24 mouse cellular contexts compared by ENCODE assay signal in genomic region chr1:181035015-181035778, GRCm38 (mm10). TPM values are rescaled to one million over a fixed set of nuclear protein-coding genes. Genes with fewer than 3 reads are reported as not detected.
DNase-seq lines count a peak whose midpoint lies in the region; ATAC-seq and TF ChIP-seq lines count a peak whose summit lies in the region.
"Not testable (repeated sequence)": the region's sequence is repeated elsewhere in the genome, so short reads cannot be mapped to it uniquely, and the experiment has no call there.
"Had no signal": no experiment of that assay in that cellular context is flagged by ENCODE, and none has a peak within 500 bp of the region (broad histone marks: within the 10 kb centered on the region; RNA-seq: fewer than 3 reads in every experiment).

No protein-coding gene starts in this region.

- H3K4me2 ChIP-seq in intestine, postnatal 0 days (replicated peaks; ENCODE audit: low read depth); liver, embryonic 12.5 days; liver, embryonic 16.5 days (ENCODE audit: low read depth, low read length); stomach, postnatal 0 days (replicated peaks; ENCODE audit: low read depth): not testable (repeated sequence)

- not testable (repeated sequence) for H3K4me1 ChIP-seq in forebrain, embryonic 10.5 days; intestine, postnatal 0 days (replicated peaks; ENCODE audit: control insufficient read depth, insufficient read depth, low read length); liver, embryonic 12.5 days; liver, embryonic 16.5 days (ENCODE audit: control insufficient read depth, low read depth, low read length); stomach, postnatal 0 days (replicated peaks; ENCODE audit: control insufficient read depth, insufficient read depth)

- TF ChIP-seq EP300 in stomach, postnatal 0 days (optimal IDR thresholded peaks at IDR 0.05), result not testable (repeated sequence)

- 80% methylated on average over 5 of the region's 5 CpGs for WGBS in forebrain, embryonic 10.5 days
- 75% methylated on average over 5 of the region's 5 CpGs for WGBS in intestine, postnatal 0 days
- 69% methylated on average over 5 of the region's 5 CpGs for WGBS in liver, embryonic 12.5 days (ENCODE audit: insufficient replicate concordance)
- WGBS in liver, embryonic 16.5 days (ENCODE audit: insufficient replicate concordance), result 56% methylated on average over 5 of the region's 5 CpGs
- WGBS in stomach, postnatal 0 days, result 74% methylated on average over 4 of the region's 5 CpGs

- peak; percentile 66 for DNase-seq in ZHBTc4 (ENCODE audit: low read depth, low spot score)
- peak; percentile 0 for DNase-seq in forebrain, embryonic 10.5 days (ENCODE audit: extremely low spot score, low spot score)
- not testable (repeated sequence) for DNase-seq in stomach, postnatal 0 days (ENCODE audit: low spot score)

- not testable (repeated sequence) for H3K4me3 ChIP-seq in forebrain, embryonic 10.5 days; intestine, postnatal 0 days (ENCODE audit: low read depth, low read length); liver, embryonic 12.5 days; liver, embryonic 16.5 days (ENCODE audit: low read depth, low read length); stomach, postnatal 0 days (ENCODE audit: low read depth, low read length)

- peak; percentile 84 for ATAC-seq in intestine, postnatal 0 days
- ATAC-seq in liver, embryonic 12.5 days, result peak; percentile 82
- ATAC-seq in liver, embryonic 16.5 days (ENCODE audit: low read depth), result peak; percentile 91
- peak; percentile 64 for ATAC-seq in megakaryocyte-erythroid progenitor cell, adult 5-6 weeks (replicated peaks; ENCODE audit: low FRiP score, low TSS enrichment, poor library complexity, severe bottlenecking)
- peak; percentile 97 for ATAC-seq in stomach, postnatal 0 days (ENCODE audit: low FRiP score, low TSS enrichment)

- H3K9ac ChIP-seq in intestine, postnatal 0 days (ENCODE audit: low read depth, low read length); liver, embryonic 12.5 days; liver, embryonic 16.5 days (ENCODE audit: low read depth, low read length); stomach, postnatal 0 days (ENCODE audit: low read length): not testable (repeated sequence)

- not testable (repeated sequence) for TF ChIP-seq CTCF in intestine, postnatal 0 days (IDR thresholded peaks at IDR 0.05; ENCODE audit: low read depth); stomach, postnatal 0 days (IDR thresholded peaks at IDR 0.05; ENCODE audit: low read depth)

- not testable (repeated sequence) for H3K9me3 ChIP-seq in forebrain, embryonic 10.5 days; intestine, postnatal 0 days (ENCODE audit: control insufficient read depth); liver, embryonic 12.5 days (replicated peaks); liver, embryonic 16.5 days (replicated peaks; ENCODE audit: control insufficient read depth, low read length); stomach, postnatal 0 days (ENCODE audit: control insufficient read depth, low read length)

- H3K27me3 ChIP-seq in forebrain, embryonic 10.5 days (ENCODE audit: poor library complexity, severe bottlenecking); intestine, postnatal 0 days (replicated peaks; ENCODE audit: control insufficient read depth, insufficient read depth, low read length); liver, embryonic 12.5 days (replicated peaks); liver, embryonic 16.5 days (ENCODE audit: control insufficient read depth, insufficient read depth, low read depth, low read length); stomach, postnatal 0 days (ENCODE audit: control insufficient read depth, insufficient read depth, low read length): not testable (repeated sequence)

- not testable (repeated sequence) for H3K27ac ChIP-seq in forebrain, embryonic 10.5 days; intestine, postnatal 0 days (ENCODE audit: low read depth, low read length); liver, embryonic 12.5 days; liver, embryonic 16.5 days (ENCODE audit: low read length); stomach, postnatal 0 days (replicated peaks)

- not testable (repeated sequence) for H3K36me3 ChIP-seq in forebrain, embryonic 10.5 days (replicated peaks); intestine, postnatal 0 days (ENCODE audit: control insufficient read depth, insufficient read depth); liver, embryonic 12.5 days; liver, embryonic 16.5 days (ENCODE audit: control insufficient read depth, insufficient read depth); stomach, postnatal 0 days (ENCODE audit: control insufficient read depth, insufficient read depth, low read length)

RNA-seq across cellular contexts. Expression of gene Ephx1, which starts 14.5 kb away (rescaled TPM):
- polyA plus RNA-seq in forebrain, embryonic 10.5 days (2016; fragmentation: Nextera tagmentation; extraction: Ambion mirVana), result 0.47 and 0.77 TPM in 2 replicates
- 4.3 and 4.9 TPM in 2 replicates for polyA plus RNA-seq in intestine, postnatal 0 days (2015; fragmentation: Nextera tagmentation; extraction: Ambion mirVana)
- 2.1 and 2.2 TPM in 2 replicates for polyA plus RNA-seq in liver, embryonic 12.5 days (2016; fragmentation: Nextera tagmentation; extraction: Ambion mirVana)
- 10.1 and 11.3 TPM in 2 replicates for polyA plus RNA-seq in liver, embryonic 16.5 days (2015; fragmentation: Nextera tagmentation; extraction: Ambion mirVana)
- total RNA-seq in megakaryocyte-erythroid progenitor cell, adult 5-6 weeks (2014; fragmentation: Nextera tagmentation), result 4.5 TPM in 1 of 2 replicates, not detected in the other
- 0.57 TPM in 1 of 2 replicates, not detected in the other for total RNA-seq in megakaryocyte-erythroid progenitor cell, adult 5-6 weeks (2017)
- 30.0 and 32.2 TPM in 2 replicates for polyA plus RNA-seq in stomach, postnatal 0 days (2015; fragmentation: Nextera tagmentation; extraction: Ambion mirVana)
- polyA plus RNA-seq: erythroblast, embryonic 14.5 days had no signal

RNA-seq across cellular contexts. Expression of gene 9130409I23Rik, which starts 15.8 kb away (rescaled TPM):
- polyA plus RNA-seq in forebrain, embryonic 10.5 days (2016; fragmentation: Nextera tagmentation; extraction: Ambion mirVana), result not detected in 2 replicates
- polyA plus RNA-seq in intestine, postnatal 0 days (2015; fragmentation: Nextera tagmentation; extraction: Ambion mirVana), result 0.09 TPM in 1 of 2 replicates, not detected in the other
- 0.08 TPM in 1 of 2 replicates, not detected in the other for polyA plus RNA-seq in liver, embryonic 12.5 days (2016; fragmentation: Nextera tagmentation; extraction: Ambion mirVana)
- 0.15 TPM in 2 replicates for polyA plus RNA-seq in liver, embryonic 16.5 days (2015; fragmentation: Nextera tagmentation; extraction: Ambion mirVana)
- total RNA-seq in megakaryocyte-erythroid progenitor cell, adult 5-6 weeks (2014; fragmentation: Nextera tagmentation), result not detected in 2 replicates
- not detected in 2 replicates for total RNA-seq in megakaryocyte-erythroid progenitor cell, adult 5-6 weeks (2017)
- 0.28 and 0.72 TPM in 2 replicates for polyA plus RNA-seq in stomach, postnatal 0 days (2015; fragmentation: Nextera tagmentation; extraction: Ambion mirVana)
- total RNA-seq: adrenal gland, adult 2 months; adrenal gland, postnatal 25 days; gastrocnemius, postnatal 10 days; gastrocnemius, postnatal 4 days; heart, adult 2 months; heart, postnatal 14 days; hematopoietic stem cell, adult 5-6 weeks; hindbrain, postnatal 0 days; MEL had no signal
- polyA plus RNA-seq: adrenal gland, adult 2 months; embryonic facial prominence, embryonic 10.5 days; embryonic facial prominence, embryonic 14.5 days; erythroblast, embryonic 14.5 days; forebrain, embryonic 12.5 days; forebrain, embryonic 16.5 days; frontal cortex, adult 2 months; heart, adult 2 months; heart, embryonic 11.5 days; heart, embryonic 15.5 days; hindbrain, postnatal 0 days had no signal
